In the genomic region with DNA sequence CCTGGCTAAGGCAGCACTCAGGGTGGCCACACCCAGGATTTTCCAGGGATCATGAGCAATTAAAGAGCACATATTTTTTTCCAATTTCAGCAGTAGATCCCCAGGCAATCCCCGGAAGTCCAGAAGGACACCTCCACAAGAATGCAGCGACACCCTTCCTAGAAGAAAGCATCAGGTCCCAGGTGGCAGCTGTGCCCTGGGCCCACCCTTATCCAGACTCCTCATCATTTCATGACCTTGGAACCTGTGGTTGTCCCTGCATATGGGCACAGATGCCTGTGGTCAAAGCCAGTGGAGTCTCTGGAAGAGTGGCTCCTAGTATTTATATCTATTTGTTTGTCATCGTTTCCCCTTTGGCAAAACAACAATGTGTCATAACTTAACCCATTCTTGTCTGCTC, we compare ENCODE assay signal across 14 mouse cellular contexts.
"Had no signal": no experiment of that assay in that cellular context is flagged by ENCODE, and none has a peak within 500 bp of the region (broad histone marks: within the 10 kb centered on the region; RNA-seq: fewer than 3 reads in every experiment).

No protein-coding gene starts in this region.

- H3K4me3 ChIP-seq: embryonic facial prominence, embryonic 10.5 days; embryonic facial prominence, embryonic 12.5 days; embryonic facial prominence, embryonic 13.5 days; embryonic facial prominence, embryonic 15.5 days; erythroblast, embryonic 14.5 days; forebrain, embryonic 10.5 days; forebrain, embryonic 12.5 days; forebrain, embryonic 13.5 days; forebrain, embryonic 15.5 days; gastrocnemius, adult 2 months; heart, adult 2 months had no signal

- H3K9me3 ChIP-seq: embryonic facial prominence, embryonic 12.5 days; embryonic facial prominence, embryonic 13.5 days; forebrain, embryonic 10.5 days; forebrain, embryonic 12.5 days; forebrain, embryonic 13.5 days; forebrain, embryonic 15.5 days had no signal

- H3K4me2 ChIP-seq: embryonic facial prominence, embryonic 12.5 days; embryonic facial prominence, embryonic 13.5 days; embryonic facial prominence, embryonic 15.5 days; forebrain, embryonic 12.5 days; forebrain, embryonic 13.5 days; forebrain, embryonic 15.5 days had no signal

- H3K9ac ChIP-seq: embryonic facial prominence, embryonic 12.5 days; embryonic facial prominence, embryonic 13.5 days; embryonic facial prominence, embryonic 15.5 days; forebrain, embryonic 12.5 days; forebrain, embryonic 13.5 days; forebrain, embryonic 15.5 days; forebrain, postnatal 0 days had no signal

- H3K27me3 ChIP-seq: embryonic facial prominence, embryonic 12.5 days; embryonic facial prominence, embryonic 13.5 days; embryonic facial prominence, embryonic 15.5 days; forebrain, embryonic 12.5 days; forebrain, embryonic 13.5 days; forebrain, embryonic 15.5 days had no signal

- H3K4me1 ChIP-seq: embryonic facial prominence, embryonic 10.5 days; embryonic facial prominence, embryonic 12.5 days; embryonic facial prominence, embryonic 13.5 days; embryonic facial prominence, embryonic 15.5 days; forebrain, embryonic 10.5 days; forebrain, embryonic 12.5 days; forebrain, embryonic 13.5 days; forebrain, embryonic 15.5 days had no signal

- ATAC-seq: forebrain, embryonic 13.5 days; forebrain, embryonic 14.5 days; forebrain, embryonic 15.5 days; forebrain, embryonic 16.5 days; forebrain, postnatal 0 days had no signal

- H3K27ac ChIP-seq: embryonic facial prominence, embryonic 10.5 days; embryonic facial prominence, embryonic 12.5 days; embryonic facial prominence, embryonic 13.5 days; embryonic facial prominence, embryonic 15.5 days; forebrain, embryonic 10.5 days; forebrain, embryonic 12.5 days; forebrain, embryonic 13.5 days; forebrain, embryonic 15.5 days; gastrocnemius, adult 2 months; heart, adult 2 months had no signal

- H3K36me3 ChIP-seq: embryonic facial prominence, embryonic 10.5 days; embryonic facial prominence, embryonic 12.5 days; embryonic facial prominence, embryonic 13.5 days; embryonic facial prominence, embryonic 15.5 days; forebrain, embryonic 10.5 days; forebrain, embryonic 12.5 days; forebrain, embryonic 15.5 days had no signal
